Mouse (Mus musculus) MEL (cell line): Measurements from ENCODE around the gene Garem2.

Experiments
- CHD2 ChIP-seq: IDR thresholded peaks from 2 replicates; pipeline ENCODE4 v1.6.1; 2011; ENCODE audit warnings: low read length, improper control_type of control experiment
- CTCF ChIP-seq, 3 experiments: IDR thresholded peaks in 2 of 3; conservative IDR thresholded peaks in 1 of 3; 2 replicates each; pipeline ENCODE4 v1.5.1; 2011 to 2012; ENCODE audit warnings: low read length in 3 of 3, low read depth in 2 of 3, mild to moderate bottlenecking in 2 of 3, improper control_type of control experiment in 1 of 3, inconsistent platforms in 1 of 3, mixed read lengths in 1 of 3, moderate library complexity in 1 of 3; ENCODE audit not compliant: control insufficient read depth in 1 of 3, insufficient read depth in 1 of 3, poor library complexity in 1 of 3, severe bottlenecking in 1 of 3
- EP300 ChIP-seq, 2 experiments: IDR thresholded peaks; 2 replicates each; pipeline ENCODE4 v1.6.1; 2011; ENCODE audit warnings: improper control_type of control experiment in 2 of 2, low read length in 2 of 2, low read depth in 1 of 2, mild to moderate bottlenecking in 1 of 2
- MAX ChIP-seq: IDR thresholded peaks from 2 replicates; pipeline ENCODE4 v1.6.1; 2011; ENCODE audit warnings: low read length, improper control_type of control experiment
- NELFE ChIP-seq: IDR thresholded peaks from 2 replicates; pipeline ENCODE4 v1.6.1; 2011; ENCODE audit warnings: low read depth, low read length, improper control_type of control experiment
- POLR2AphosphoS2 ChIP-seq: IDR thresholded peaks from 2 replicates; pipeline ENCODE4 v1.6.1; 2011; ENCODE audit warnings: low read length, improper control_type of control experiment
- USF1 ChIP-seq: IDR thresholded peaks from 2 replicates; pipeline ENCODE4 v1.6.1; 2014; ENCODE audit warnings: low read depth, mild to moderate bottlenecking, inconsistent platforms, low read length, improper control_type of control experiment, moderate library complexity

DNA sequence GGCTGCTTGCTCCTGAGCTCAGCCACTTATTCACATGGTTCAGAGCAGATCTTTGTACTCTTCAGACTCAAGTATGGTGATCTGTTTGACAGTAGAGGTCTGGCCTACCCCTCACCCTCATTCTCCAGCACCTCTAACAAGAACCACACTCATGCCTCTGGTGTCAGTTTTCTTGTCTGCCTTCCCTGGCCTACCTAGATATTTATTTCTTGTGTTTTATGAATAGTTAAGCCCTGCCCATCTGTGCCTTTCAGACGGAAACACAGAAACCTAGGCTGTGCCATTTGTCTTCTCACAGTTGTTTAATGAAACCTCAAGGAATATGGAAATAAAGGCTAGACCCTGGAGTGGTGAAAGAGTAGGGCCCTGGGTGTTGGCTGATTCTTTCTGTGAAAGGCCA, 13.1 kb downstream of the Garem2 start:
- TF ChIP-seq USF1 (no peak), MAX (no peak), EP300 (IDR thresholded peaks at IDR 0.05; ENCODE audit: low read depth in 1 of 2, low read length in 2 of 2) (no peak), CTCF (IDR thresholded peaks at IDR 0.05 in 2 of 3, conservative IDR thresholded peaks at IDR 0.05 in 1 of 3; ENCODE audit: control insufficient read depth in 1 of 3, insufficient read depth in 1 of 3, low read depth in 2 of 3, low read length in 3 of 3, poor library complexity in 1 of 3, severe bottlenecking in 1 of 3) (no peak), CHD2 (no peak), POLR2AphosphoS2 (no peak; the same call in 1 of the 2 replicates), NELFE (no peak)
